Comparison of ENCODE assay signal across 24 mouse cellular contexts in the genomic region with DNA sequence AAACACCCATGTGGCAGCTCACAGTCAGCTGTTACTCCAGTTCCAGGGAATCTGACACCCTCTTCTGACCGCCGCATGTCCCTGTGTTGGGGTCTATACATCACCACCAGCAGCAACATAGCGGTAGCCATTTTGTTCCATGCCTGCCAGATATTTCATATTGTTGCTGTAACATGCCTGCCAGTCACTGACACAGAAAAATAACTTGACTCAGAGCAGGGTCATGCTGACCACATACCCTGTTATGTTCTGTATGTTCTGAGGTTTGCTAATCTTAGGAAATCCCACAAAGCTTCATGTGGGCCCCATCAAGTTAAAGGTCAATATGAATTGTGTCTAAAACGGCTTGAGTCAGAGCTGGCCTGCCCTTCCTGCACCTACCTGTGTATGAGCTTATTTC. TPM values are rescaled to one million over a fixed set of nuclear protein-coding genes. Genes with fewer than 3 reads are reported as not detected.
DNase-seq lines count a peak whose midpoint lies in the region; ATAC-seq and TF ChIP-seq lines count a peak whose summit lies in the region.
"Had no signal": no experiment of that assay in that cellular context is flagged by ENCODE, and none has a peak within 500 bp of the region (broad histone marks: within the 10 kb centered on the region; RNA-seq: fewer than 3 reads in every experiment).

No protein-coding gene starts in this region.

- WGBS in hindbrain, embryonic 12.5 days, result 83% methylated on average over 4 of the region's 4 CpGs
- 81% methylated on average over 4 of the region's 4 CpGs for WGBS in hindbrain, embryonic 11.5 days
- WGBS in midbrain, embryonic 10.5 days, result 93% methylated on average over 4 of the region's 4 CpGs
- 86% methylated on average over 4 of the region's 4 CpGs for WGBS in midbrain, postnatal 0 days
- 86% methylated on average over 4 of the region's 4 CpGs for WGBS in midbrain, embryonic 13.5 days
- whole genome bisulfite sequencing in stomach, postnatal 0 days, result 72% methylated on average over 4 of the region's 4 CpGs

- H3K4me2 ChIP-seq in hindbrain, embryonic 12.5 days (replicated peaks), result no peak overlapping the region
- H3K4me2 ChIP-seq in hindbrain, embryonic 11.5 days (replicated peaks; ENCODE audit: low read depth, low read length), result no peak overlapping the region
- H3K4me2 ChIP-seq in midbrain, postnatal 0 days (ENCODE audit: low read depth, low read length, poor library complexity, severe bottlenecking), result no peak overlapping the region
- no peak overlapping the region for H3K4me2 ChIP-seq in midbrain, embryonic 13.5 days (replicated peaks)
- H3K4me2 ChIP-seq in stomach, postnatal 0 days (replicated peaks; ENCODE audit: low read depth), result no peak overlapping the region
- H3K4me2 ChIP-seq: heart, embryonic 11.5 days; intestine, embryonic 15.5 days had no signal

- H3K36me3 ChIP-seq in hindbrain, embryonic 12.5 days, result no peaks in the 10 kb centered on the region
- no peaks in the 10 kb centered on the region for H3K36me3 ChIP-seq in hindbrain, embryonic 11.5 days (ENCODE audit: control insufficient read depth, insufficient read depth, low read length)
- no peaks in the 10 kb centered on the region for H3K36me3 ChIP-seq in midbrain, embryonic 10.5 days
- no peaks in the 10 kb centered on the region for H3K36me3 ChIP-seq in midbrain, postnatal 0 days (ENCODE audit: insufficient read depth, low read length)
- H3K36me3 ChIP-seq in midbrain, embryonic 13.5 days, result no peaks in the 10 kb centered on the region
- H3K36me3 ChIP-seq in stomach, postnatal 0 days (ENCODE audit: control insufficient read depth, insufficient read depth, low read length), result no peaks in the 10 kb centered on the region
- H3K36me3 ChIP-seq: hindbrain, embryonic 10.5 days; intestine, embryonic 15.5 days; limb, embryonic 10.5 days had no signal

- 0 out of 2 replicates have a peak overlapping the region, but pooled peaks have one; percentile 58 for H3K27ac ChIP-seq in hindbrain, embryonic 12.5 days
- no peak overlapping the region for H3K27ac ChIP-seq in hindbrain, embryonic 11.5 days (ENCODE audit: low read depth, low read length)
- peak overlapping the region; percentile 69; the same call in 1 of the 2 replicates for H3K27ac ChIP-seq in midbrain, embryonic 10.5 days (replicated peaks)
- no peak overlapping the region for H3K27ac ChIP-seq in midbrain, postnatal 0 days (ENCODE audit: low read depth, low read length)
- peak overlapping the region; percentile 44; the same call in 1 of the 2 replicates for H3K27ac ChIP-seq in midbrain, embryonic 13.5 days
- H3K27ac ChIP-seq in stomach, postnatal 0 days (replicated peaks), result no peak overlapping the region
- H3K27ac ChIP-seq: hindbrain, embryonic 10.5 days; intestine, embryonic 15.5 days; layer of hippocampus, adult 2 months; limb, embryonic 10.5 days had no signal

- DNase-seq in hindbrain, embryonic 11.5 days (ENCODE audit: low spot score), result no peak
- DNase-seq in midbrain, embryonic 10.5 days (ENCODE audit: low spot score), result no peak
- no peak for DNase-seq in midbrain, postnatal 0 days (ENCODE audit: low spot score)
- no peak for DNase-seq in stomach, postnatal 0 days (ENCODE audit: low spot score)
- no peak for DNase-seq in spleen, postnatal 10 days (ENCODE audit: low spot score in 2 of 2)
- DNase-seq: adrenal gland, adult 8-10 months; cerebellum, adult 11-12 months; cerebellum, postnatal 25 days; gastrocnemius, postnatal 10 days; kidney, adult 8-10 months; kidney, postnatal 14 days; liver; right cerebral cortex, adult 18-20 months; thymus, adult 2 months; thymus, postnatal 4 days had no signal

- H3K9ac ChIP-seq in hindbrain, embryonic 12.5 days, result no peak overlapping the region
- H3K9ac ChIP-seq in hindbrain, embryonic 11.5 days (ENCODE audit: low read depth, low read length), result no peak overlapping the region
- H3K9ac ChIP-seq in midbrain, postnatal 0 days (replicated peaks; ENCODE audit: low read length, poor library complexity, severe bottlenecking), result no peak overlapping the region
- no peak overlapping the region for H3K9ac ChIP-seq in midbrain, embryonic 13.5 days (replicated peaks)
- no peak overlapping the region for H3K9ac ChIP-seq in stomach, postnatal 0 days (ENCODE audit: low read length)
- H3K9ac ChIP-seq: intestine, embryonic 15.5 days had no signal

- no peak overlapping the region for H3K4me3 ChIP-seq in hindbrain, embryonic 12.5 days
- no peak overlapping the region for H3K4me3 ChIP-seq in hindbrain, embryonic 11.5 days (ENCODE audit: low read depth, low read length)
- H3K4me3 ChIP-seq in midbrain, embryonic 10.5 days, result no peak overlapping the region
- H3K4me3 ChIP-seq in midbrain, postnatal 0 days (ENCODE audit: low read depth, low read length), result no peak overlapping the region
- no peak overlapping the region for H3K4me3 ChIP-seq in midbrain, embryonic 13.5 days (replicated peaks)
- H3K4me3 ChIP-seq in stomach, postnatal 0 days (ENCODE audit: low read depth, low read length), result no peak overlapping the region
- H3K4me3 ChIP-seq: hindbrain, embryonic 10.5 days; intestine, embryonic 15.5 days; layer of hippocampus, adult 2 months; limb, embryonic 10.5 days; megakaryocyte, embryonic 14.5 days had no signal

- peaks cover 39% of the 10 kb centered on the region for H3K4me1 ChIP-seq in hindbrain, embryonic 12.5 days
- H3K4me1 ChIP-seq in hindbrain, embryonic 11.5 days (replicated peaks; ENCODE audit: control insufficient read depth, insufficient read depth, low read length), result peaks cover 16% of the 10 kb centered on the region
- H3K4me1 ChIP-seq in midbrain, embryonic 10.5 days, result peaks cover 57% of the 10 kb centered on the region
- H3K4me1 ChIP-seq in midbrain, postnatal 0 days (ENCODE audit: insufficient read depth, low read length), result peaks cover 18% of the 10 kb centered on the region; the same call in 1 of the 2 replicates
- H3K4me1 ChIP-seq in midbrain, embryonic 13.5 days (replicated peaks), result peaks cover 60% of the 10 kb centered on the region
- H3K4me1 ChIP-seq in stomach, postnatal 0 days (replicated peaks; ENCODE audit: control insufficient read depth, insufficient read depth), result peaks cover 4% of the 10 kb centered on the region; the same call in 1 of the 2 replicates

- TF ChIP-seq EP300 in stomach, postnatal 0 days (optimal IDR thresholded peaks at IDR 0.05), result no peak

- H3K9me3 ChIP-seq in hindbrain, embryonic 12.5 days (replicated peaks), result no peaks in the 10 kb centered on the region
- no peaks in the 10 kb centered on the region for H3K9me3 ChIP-seq in hindbrain, embryonic 11.5 days (ENCODE audit: control insufficient read depth, low read length)
- H3K9me3 ChIP-seq in midbrain, embryonic 10.5 days (replicated peaks), result no peaks in the 10 kb centered on the region
- no peaks in the 10 kb centered on the region for H3K9me3 ChIP-seq in midbrain, postnatal 0 days (ENCODE audit: low read length)
- no peaks in the 10 kb centered on the region for H3K9me3 ChIP-seq in midbrain, embryonic 13.5 days
- no peaks in the 10 kb centered on the region for H3K9me3 ChIP-seq in stomach, postnatal 0 days (ENCODE audit: control insufficient read depth, low read length)
- H3K9me3 ChIP-seq: hindbrain, embryonic 10.5 days; intestine, embryonic 15.5 days; limb, embryonic 10.5 days; megakaryocyte, embryonic 14.5 days had no signal

- TF ChIP-seq CTCF in midbrain, postnatal 0 days (IDR thresholded peaks at IDR 0.05), result no peak
- TF ChIP-seq CTCF in stomach, postnatal 0 days (IDR thresholded peaks at IDR 0.05; ENCODE audit: low read depth), result no peak

- ATAC-seq in hindbrain, embryonic 12.5 days (ENCODE audit: low FRiP score), result no peak
- no peak for ATAC-seq in hindbrain, embryonic 11.5 days (ENCODE audit: low FRiP score)
- no peak for ATAC-seq in midbrain, postnatal 0 days (ENCODE audit: low FRiP score)
- no peak for ATAC-seq in midbrain, embryonic 13.5 days
- peak; percentile 36; the same call in 1 of the 2 replicates for ATAC-seq in stomach, postnatal 0 days (ENCODE audit: low FRiP score, low TSS enrichment)
- ATAC-seq: activated CD4-positive, CD25-positive, alpha-beta regulatory T cell, adult 4 months; intestine, embryonic 15.5 days had no signal

- no peaks in the 10 kb centered on the region for H3K27me3 ChIP-seq in hindbrain, embryonic 12.5 days
- no peaks in the 10 kb centered on the region for H3K27me3 ChIP-seq in hindbrain, embryonic 11.5 days (ENCODE audit: control insufficient read depth, insufficient read depth, low read length)
- no peaks in the 10 kb centered on the region for H3K27me3 ChIP-seq in midbrain, embryonic 10.5 days (ENCODE audit: low read depth, poor library complexity, severe bottlenecking)
- H3K27me3 ChIP-seq in midbrain, postnatal 0 days (ENCODE audit: insufficient read depth, low read length), result no peaks in the 10 kb centered on the region
- H3K27me3 ChIP-seq in midbrain, embryonic 13.5 days, result no peaks in the 10 kb centered on the region
- H3K27me3 ChIP-seq in stomach, postnatal 0 days (ENCODE audit: control insufficient read depth, insufficient read depth, low read length), result no peaks in the 10 kb centered on the region
- H3K27me3 ChIP-seq: intestine, embryonic 15.5 days; megakaryocyte, embryonic 14.5 days had no signal

RNA-seq across cellular contexts. Expression of a gene that starts 30.2 kb away (rescaled TPM):
- polyA plus RNA-seq in hindbrain, embryonic 12.5 days (2016; fragmentation: Nextera tagmentation; extraction: Ambion mirVana), result 44.8 and 48.9 TPM in 2 replicates
- 49.8 and 89.6 TPM in 2 replicates for polyA plus RNA-seq in hindbrain, embryonic 11.5 days (2014; fragmentation: Nextera tagmentation; extraction: Ambion mirVana)
- polyA plus RNA-seq in midbrain, embryonic 10.5 days (2016; fragmentation: Nextera tagmentation; extraction: Ambion mirVana), result 30.9 and 44.7 TPM in 2 replicates
- total RNA-seq in midbrain, postnatal 0 days (2014; rRNA removed), result 58.6 and 77.6 TPM in 2 replicates
- polyA plus RNA-seq in midbrain, postnatal 0 days (2015; fragmentation: Nextera tagmentation; extraction: Ambion mirVana), result 20.9 and 29.8 TPM in 2 replicates
- polyA plus RNA-seq in midbrain, embryonic 13.5 days (2015; fragmentation: Nextera tagmentation; extraction: Ambion mirVana), result 49.8 and 53.5 TPM in 2 replicates
- polyA plus RNA-seq in stomach, postnatal 0 days (2015; fragmentation: Nextera tagmentation; extraction: Ambion mirVana), result 1.5 and 1.6 TPM in 2 replicates

Comparison
In these comparisons a context has a peak if more than half of its experiments do, and no peak if none do; other contexts are left out.
1. H3K27ac ChIP-seq: peak in hindbrain, embryonic 12.5 days (single experiment), midbrain, embryonic 10.5 days (single experiment) and midbrain, embryonic 13.5 days (single experiment); none in hindbrain, embryonic 11.5 days (single experiment), midbrain, postnatal 0 days (single experiment) and stomach, postnatal 0 days (single experiment).